Mouse (Mus musculus): ENCODE measurements around the gene Tex14.
"Not testable (repeated sequence)": the region's sequence is repeated elsewhere in the genome, so short reads cannot be mapped to it uniquely, and the experiment has no call there.

Tex14 gene

DNA sequence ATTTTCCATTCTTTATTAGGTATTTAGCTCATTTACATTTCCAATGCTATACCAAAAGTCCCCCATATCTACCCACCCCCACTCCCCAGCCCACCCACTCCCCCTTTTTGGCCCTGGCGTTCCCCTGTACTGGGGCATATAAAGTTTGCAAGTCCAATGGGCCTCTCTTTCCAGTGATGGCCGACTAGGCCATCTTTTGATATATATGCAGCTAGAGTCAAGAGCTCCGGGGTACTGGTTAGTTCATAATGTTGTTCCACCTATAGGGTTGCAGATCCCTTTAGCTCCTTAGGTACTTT is 66.8 kb downstream of the Tex14 start:
- DNase-seq (ENCODE audit: extremely low spot score, low spot score): not testable (repeated sequence)

DNA sequence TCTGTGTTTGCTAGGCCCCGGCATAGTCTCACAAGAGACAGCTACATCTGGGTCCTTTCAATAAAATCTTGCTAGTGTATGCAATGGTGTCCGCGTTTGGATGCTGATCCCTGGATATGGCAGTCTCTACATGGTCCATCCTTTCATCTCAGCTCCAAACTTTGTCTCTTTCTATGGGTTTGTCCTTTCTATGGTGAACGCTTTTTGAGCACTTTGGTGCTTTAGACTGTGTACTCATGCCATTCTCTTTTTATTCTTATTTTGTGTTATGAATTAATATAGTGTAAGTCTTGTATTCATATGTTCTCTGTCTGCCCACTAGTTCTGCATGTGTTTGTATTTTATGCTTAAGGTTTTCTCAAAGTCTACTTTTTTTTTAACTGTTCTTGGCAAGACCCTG is 67.2 kb downstream of the Tex14 start:
- not testable (repeated sequence) for DNase-seq (ENCODE audit: extremely low spot score, low spot score)

DNA sequence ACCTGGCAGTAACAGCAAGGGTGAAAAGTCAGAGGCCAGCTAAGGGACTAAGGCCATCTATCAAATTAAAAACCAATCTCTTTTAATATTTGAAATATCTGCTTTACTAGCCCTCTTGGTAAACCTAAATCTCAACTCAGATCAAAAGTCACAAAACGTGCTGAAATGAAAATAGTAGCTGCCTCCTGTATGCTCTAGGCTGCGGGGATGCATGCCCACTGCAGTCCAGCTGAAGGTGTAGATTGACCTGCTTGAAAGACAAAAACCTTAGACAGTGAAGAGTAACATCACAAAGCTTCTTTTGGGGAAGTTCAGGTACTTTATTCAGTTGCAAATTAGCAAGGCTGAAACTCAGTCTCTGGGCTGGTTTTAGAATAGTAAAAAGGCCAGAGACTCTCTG is 74.3 kb downstream of the Tex14 start:
- DNase-seq (ENCODE audit: extremely low spot score, low spot score): not testable (repeated sequence)

GRCm38 (mm10) chr11:87483796-87484326 is 79.0 kb downstream of the Tex14 start:
- DNase-seq (ENCODE audit: extremely low spot score, low spot score): no peak

GRCm38 (mm10) chr11:87488948-87489347 is 84.1 kb downstream of the Tex14 start:
- DNase-seq (ENCODE audit: extremely low spot score, low spot score): no peak

GRCm38 (mm10) chr11:87504690-87505214 is 99.9 kb downstream of the Tex14 start:
- no peak for DNase-seq (ENCODE audit: extremely low spot score, low spot score)

- no peak for DNase-seq (ENCODE audit: extremely low spot score, low spot score)
Measured at GRCm38 (mm10) chr11:87506502-87506901, 101.6 kb downstream of the Tex14 start.

DNA sequence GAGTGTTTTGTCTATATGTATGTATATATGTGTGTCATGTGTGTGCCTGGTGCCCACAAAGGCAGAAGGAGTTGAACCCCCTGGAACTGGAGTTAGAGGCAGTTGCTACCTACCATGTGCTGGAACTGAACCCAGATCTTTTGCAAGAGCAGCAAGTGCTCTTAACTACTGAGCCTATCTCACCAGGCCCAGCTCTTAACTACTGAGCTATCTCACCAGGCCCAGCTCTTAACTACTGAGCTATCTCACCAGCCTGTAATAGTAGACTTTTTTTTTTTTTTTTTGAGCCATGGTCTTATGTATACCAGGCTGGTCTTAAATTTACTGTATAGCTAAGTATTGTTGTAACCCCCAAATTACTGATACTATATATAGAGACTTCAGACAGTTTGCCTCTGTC is 102.2 kb downstream of the Tex14 start:
- DNase-seq (ENCODE audit: extremely low spot score, low spot score): no peak

- no peak for DNase-seq (ENCODE audit: extremely low spot score, low spot score)
Measured at GRCm38 (mm10) chr11:87519260-87519659, 114.4 kb downstream of the Tex14 start.

DNA sequence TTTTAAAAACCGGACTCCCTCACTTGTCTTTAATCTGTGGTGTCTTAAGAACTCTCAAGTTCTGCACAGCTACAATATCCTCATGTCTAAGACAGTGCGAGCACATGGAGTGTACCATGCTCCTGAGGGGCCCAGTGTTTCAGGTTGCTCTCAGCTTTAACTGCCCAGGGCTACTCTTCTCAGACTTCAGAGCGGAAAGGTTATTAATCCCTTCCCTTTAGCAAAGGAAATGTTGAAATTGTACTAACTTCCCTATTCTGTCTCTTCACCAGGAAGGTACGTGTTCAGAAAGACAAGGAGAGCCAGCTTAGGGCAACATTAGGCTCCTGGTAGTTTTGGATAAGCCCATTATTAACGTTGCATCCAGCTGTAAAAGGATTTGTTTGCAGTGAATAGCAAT is 118.6 kb downstream of the Tex14 start:
- DNase-seq (ENCODE audit: extremely low spot score, low spot score): no peak

DNA sequence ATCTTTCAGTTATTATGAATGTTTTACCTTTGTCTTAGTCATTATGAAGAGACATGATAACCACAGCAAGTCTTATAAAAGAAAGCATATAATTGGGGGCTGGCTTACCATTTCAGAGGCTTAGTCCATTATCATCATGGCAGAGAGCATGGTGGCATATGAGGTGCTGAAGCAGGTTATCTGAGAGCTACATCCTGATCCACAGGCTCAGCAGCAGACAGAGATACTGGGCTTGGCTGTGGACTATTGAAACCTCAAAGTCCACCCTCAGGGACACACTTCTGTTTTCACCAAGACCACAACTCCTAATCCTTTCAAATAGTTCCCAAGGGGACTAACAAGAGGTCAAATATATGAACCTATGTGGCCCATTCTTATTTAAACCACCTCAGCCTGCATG is 119.1 kb downstream of the Tex14 start:
- no peak for DNase-seq (ENCODE audit: extremely low spot score, low spot score)

- no peak for DNase-seq (ENCODE audit: extremely low spot score, low spot score)
Measured at GRCm38 (mm10) chr11:87524780-87525179, 119.9 kb downstream of the Tex14 start.

DNA sequence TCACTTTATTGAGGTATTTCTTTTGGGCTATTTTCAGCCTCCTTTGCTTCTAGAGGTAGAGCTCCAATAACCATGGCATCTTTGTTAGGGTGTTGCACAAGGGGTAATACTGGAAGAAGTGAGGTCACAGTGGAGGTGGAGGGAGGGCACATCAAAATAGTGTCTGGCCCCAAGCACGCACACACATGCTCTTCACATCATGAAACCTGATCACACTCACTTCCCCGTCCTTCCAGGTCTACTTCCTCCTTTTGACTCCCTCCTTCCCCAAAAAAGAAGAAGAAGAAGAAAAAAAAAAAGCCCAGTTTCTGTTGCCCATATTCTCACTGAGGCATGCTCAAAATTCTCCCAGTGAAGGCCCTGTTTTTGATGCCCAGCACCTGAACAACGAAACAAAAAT is 122.5 kb downstream of the Tex14 start:
- DNase-seq (ENCODE audit: extremely low spot score, low spot score): no peak

DNA sequence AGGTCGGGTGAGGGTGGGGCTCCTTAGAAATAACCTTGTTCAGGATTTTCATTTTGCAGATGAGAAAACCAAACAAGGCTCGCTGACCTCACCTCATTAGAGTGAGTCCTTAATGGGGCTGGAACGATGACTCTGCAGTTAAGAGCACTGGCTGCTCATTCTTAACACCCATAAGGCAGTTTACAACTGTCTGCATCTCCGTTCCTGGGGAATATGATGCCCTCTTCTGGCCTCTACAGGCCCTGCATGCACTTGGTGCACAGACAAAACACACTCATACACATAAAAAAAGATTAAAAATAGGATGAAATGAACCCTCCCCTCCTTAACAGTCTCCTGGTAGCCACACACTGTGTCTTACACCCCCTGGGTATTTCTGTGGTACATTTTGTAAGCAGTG is 123.1 kb downstream of the Tex14 start:
- peak; percentile 18 for DNase-seq (ENCODE audit: extremely low spot score, low spot score)

GRCm38 (mm10) chr11:87531695-87532094 is 126.8 kb downstream of the Tex14 start:
- no peak for DNase-seq (ENCODE audit: extremely low spot score, low spot score)

GRCm38 (mm10) chr11:87542285-87542684 is 137.4 kb downstream of the Tex14 start:
- DNase-seq (ENCODE audit: extremely low spot score, low spot score): no peak

- DNase-seq (ENCODE audit: extremely low spot score, low spot score): no peak
Measured at GRCm38 (mm10) chr11:87542906-87543305, 138.0 kb downstream of the Tex14 start.

- no peak for DNase-seq (ENCODE audit: extremely low spot score, low spot score)
Measured at GRCm38 (mm10) chr11:87553342-87553741, 148.5 kb downstream of the Tex14 start.

DNA sequence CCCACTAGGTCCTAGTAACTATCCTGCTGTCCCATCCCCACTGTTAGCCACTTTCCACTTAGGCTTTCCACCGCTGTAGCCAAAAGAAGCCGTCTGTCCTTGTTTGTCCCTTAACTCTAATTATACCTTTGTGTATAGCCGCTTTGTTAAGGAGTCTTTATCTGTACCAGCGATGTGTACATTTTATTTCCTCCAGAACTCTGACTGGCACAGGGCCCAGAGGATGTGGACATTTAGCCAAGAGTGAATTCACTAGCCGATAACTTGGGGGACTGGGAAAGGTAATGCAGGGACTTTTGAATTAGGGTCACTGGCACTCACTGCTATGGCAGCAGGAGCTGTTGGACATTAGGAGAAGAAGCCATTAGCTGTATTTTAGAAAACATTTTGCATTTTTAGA is 149.5 kb downstream of the Tex14 start:
- DNase-seq (ENCODE audit: extremely low spot score, low spot score): no peak

DNA sequence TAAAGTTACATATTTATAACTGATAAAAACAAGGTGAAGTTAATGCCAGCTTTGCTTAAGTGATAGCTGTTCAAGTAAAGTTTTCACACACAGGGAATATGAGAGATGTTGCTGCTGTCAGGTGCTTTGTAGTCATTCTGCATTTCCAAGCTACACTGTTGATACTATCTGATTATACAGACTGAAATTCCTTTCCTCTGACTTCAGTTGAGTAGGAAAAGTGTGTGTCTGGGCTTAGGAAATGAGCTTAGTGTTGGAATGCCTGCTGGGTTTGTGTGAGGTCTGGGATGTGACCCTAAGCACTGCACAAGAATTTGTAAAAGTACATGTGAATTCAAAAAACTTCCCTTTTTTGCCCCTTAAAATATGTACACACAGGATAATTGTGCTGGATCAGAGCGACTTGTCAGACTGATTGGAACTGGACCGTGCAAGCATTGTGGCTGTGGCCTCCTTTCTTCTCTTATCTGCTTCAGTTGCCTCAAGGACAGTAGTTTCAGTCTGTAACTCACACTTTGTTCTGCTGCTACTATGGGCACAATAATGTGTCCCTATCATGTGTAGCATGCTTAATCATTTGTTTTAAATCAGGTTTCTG is 150.3 kb downstream of the Tex14 start:
- no peak for DNase-seq (ENCODE audit: extremely low spot score, low spot score)

DNA sequence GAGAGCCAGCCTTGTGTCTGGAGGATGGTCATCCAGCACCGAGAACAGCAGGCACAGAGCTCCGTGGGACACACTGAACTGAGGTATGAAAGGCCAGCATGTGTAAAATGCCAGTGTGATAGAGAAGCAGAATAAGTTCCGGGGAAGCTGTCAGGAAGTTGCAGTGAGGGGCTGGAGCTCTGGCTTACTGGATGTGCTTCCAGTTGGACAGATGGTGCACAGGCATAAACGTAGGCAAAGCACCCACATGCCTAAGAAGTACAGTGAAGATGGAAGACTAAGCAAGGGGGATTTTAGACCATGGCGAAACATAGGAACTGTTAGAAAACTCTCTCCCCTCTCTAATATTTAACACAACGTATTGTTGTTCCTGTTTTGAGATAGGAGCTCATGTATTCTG is 156.3 kb downstream of the Tex14 start:
- no peak for DNase-seq (ENCODE audit: extremely low spot score, low spot score)

- DNase-seq (ENCODE audit: extremely low spot score, low spot score): no peak
Measured at GRCm38 (mm10) chr11:87566501-87566900, 161.6 kb downstream of the Tex14 start, which contains the start of gene Gm11492. Gene Gm11492 (plus strand): TSS chr11:87566653.

DNA sequence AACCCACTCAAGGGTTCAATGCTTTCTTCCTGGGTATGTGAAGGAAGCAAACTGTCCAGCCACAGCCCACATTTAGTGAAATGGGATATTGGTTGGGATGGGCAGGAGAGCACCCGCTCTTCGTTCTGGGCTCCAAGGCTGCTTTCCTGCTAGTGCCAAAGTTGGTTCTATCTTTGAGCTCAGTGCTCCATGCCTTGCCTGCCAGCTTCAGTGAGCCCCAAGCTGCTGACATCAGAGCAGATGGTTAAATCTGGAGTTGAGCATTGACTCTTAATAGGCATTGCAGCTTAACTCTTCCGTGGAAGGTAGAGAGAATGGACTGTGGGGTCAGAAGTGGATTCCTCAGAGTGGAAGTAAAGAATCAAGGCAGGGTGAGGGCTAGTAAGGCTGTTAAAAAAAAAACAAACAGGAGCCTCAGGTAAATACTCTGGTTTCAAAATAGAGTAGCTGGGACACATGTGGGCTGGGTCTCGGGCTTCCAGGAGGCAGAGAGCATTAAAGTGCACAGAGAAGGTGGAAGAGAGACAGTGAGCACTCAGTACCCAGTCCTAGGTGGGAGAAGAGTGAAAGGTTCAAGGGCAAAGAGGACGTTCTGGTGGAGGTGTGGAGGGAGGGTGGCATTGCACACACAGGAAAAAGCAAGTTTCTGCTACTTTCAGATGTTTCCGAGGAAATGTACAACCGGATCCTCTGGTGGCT is 163.5 kb downstream of the Tex14 start, which contains the start of gene Sept4:
Sept4 (plus strand) TSS at position 649 of the 699 bp plus-strand sequence.
- no peak for DNase-seq (ENCODE audit: extremely low spot score, low spot score)
